Mouse (Mus musculus): ENCODE data around the gene Kif24. TPM values are rescaled to one million over a fixed set of nuclear protein-coding genes. Genes with fewer than 3 reads are reported as not detected.

The Kif24 gene
- total RNA-seq (2021), result 1 to 10 TPM; 1.2 to 1.3 TPM
- long read RNA-seq, experiment 1, result 0 reads
- long read RNA-seq, experiment 2, result 0 reads

GRCm38 (mm10) chr4:41464345-41465286 is at the start of gene Kif24, which contains the start of gene Nudt2:
Kif24 (minus strand) TSS chr4:41464887.
Nudt2 (plus strand) TSS chr4:41465151.
- H3K27ac ChIP-seq, result peak within 1 kb of the TSS; percentile 83
- TF ChIP-seq CTCF (conservative IDR thresholded peaks at IDR 0.05), result 0 out of 2 replicates have a peak, but pooled peaks have one; percentile 3
- peak; percentile 98 to 99 for DNase-seq (ENCODE audit: low spot score in 2 of 2)
- H3K4me3 ChIP-seq, result peak within 1 kb of the TSS; percentile 70

GRCm38 (mm10) chr4:41513714-41514113 is 49.0 kb upstream of the Kif24 start:
- no peak for DNase-seq (ENCODE audit: low spot score in 2 of 2)
- no peak overlapping the region for H3K27ac ChIP-seq
- no peak overlapping the region for H3K4me3 ChIP-seq
- no peak for TF ChIP-seq CTCF (conservative IDR thresholded peaks at IDR 0.05)

GRCm38 (mm10) chr4:41513309-41513708 is 48.6 kb upstream of the Kif24 start:
- TF ChIP-seq CTCF (conservative IDR thresholded peaks at IDR 0.05), result no peak
- Histone ChIP-seq H3K4me3 (no peak overlapping the region), H3K27ac (no peak overlapping the region)
- DNase-seq (ENCODE audit: low spot score in 2 of 2), result no peak

- no peak for DNase-seq (ENCODE audit: low spot score in 2 of 2)
- Histone ChIP-seq H3K4me3 (no peak overlapping the region), H3K27ac (no peak overlapping the region)
- TF ChIP-seq CTCF (conservative IDR thresholded peaks at IDR 0.05), result no peak
These were observed 43.3 kb upstream of the Kif24 start for GRCm38 (mm10) chr4:41507998-41508397.

GRCm38 (mm10) chr4:41507326-41507924 is 42.7 kb upstream of the Kif24 start:
- Histone ChIP-seq H3K4me3 (peak overlapping the region; percentile 60), H3K27ac (peak overlapping the region; percentile 87)
- no peak for DNase-seq (ENCODE audit: low spot score in 2 of 2)
- no peak for TF ChIP-seq CTCF (conservative IDR thresholded peaks at IDR 0.05)

GRCm38 (mm10) chr4:41506906-41507305 is 42.2 kb upstream of the Kif24 start:
- peak overlapping the region; percentile 87 for H3K27ac ChIP-seq
- TF ChIP-seq CTCF (conservative IDR thresholded peaks at IDR 0.05), result peak; percentile 57
- DNase-seq (ENCODE audit: low spot score in 2 of 2), result peak; percentile 84 to 85
- peak overlapping the region; percentile 60 for H3K4me3 ChIP-seq

- H3K27ac ChIP-seq, result peak overlapping the region; percentile 87
- DNase-seq (ENCODE audit: low spot score in 2 of 2), result peak in 1 of 2 experiments; percentile 69
- H3K4me3 ChIP-seq, result peak overlapping the region; percentile 60; the same call in 1 of the 2 replicates
- TF ChIP-seq CTCF (conservative IDR thresholded peaks at IDR 0.05), result peak; percentile 83
These were observed 41.5 kb upstream of the Kif24 start for GRCm38 (mm10) chr4:41506156-41506555.

GRCm38 (mm10) chr4:41505131-41505551 is 40.5 kb upstream of the Kif24 start:
- peak; percentile 67 for TF ChIP-seq CTCF (conservative IDR thresholded peaks at IDR 0.05)
- DNase-seq (ENCODE audit: low spot score in 2 of 2), result no peak
- H3K27ac ChIP-seq, result no peak overlapping the region
- H3K4me3 ChIP-seq, result no peak overlapping the region

- TF ChIP-seq CTCF (conservative IDR thresholded peaks at IDR 0.05), result peak; percentile 69
- no peak for DNase-seq (ENCODE audit: low spot score in 2 of 2)
- H3K4me3 ChIP-seq, result no peak overlapping the region
These were observed 39.6 kb upstream of the Kif24 start for GRCm38 (mm10) chr4:41504325-41504724.

GRCm38 (mm10) chr4:41502986-41503412 is 38.3 kb upstream of the Kif24 start, which contains the start of gene AI464131:
AI464131 (minus strand) TSS chr4:41503076.
- Histone ChIP-seq H3K4me3 (peak within 1 kb of the TSS; percentile 55), H3K27ac (peak within 1 kb of the TSS; percentile 83)
- TF ChIP-seq CTCF (conservative IDR thresholded peaks at IDR 0.05), result peak; percentile 39
- DNase-seq (ENCODE audit: low spot score in 2 of 2), result peak; percentile 92 to 96

More at GRCm38 (mm10) chr4:41504325-41504724, 39.6 kb upstream of the Kif24 start:
- H3K27ac ChIP-seq, result no peak overlapping the region

- no peak for DNase-seq (ENCODE audit: low spot score in 2 of 2)
- Histone ChIP-seq H3K4me3 (peak overlapping the region; percentile 55), H3K27ac (peak overlapping the region; percentile 83)
- no peak for TF ChIP-seq CTCF (conservative IDR thresholded peaks at IDR 0.05)
These were observed 37.7 kb upstream of the Kif24 start for GRCm38 (mm10) chr4:41502171-41502940.

- DNase-seq (ENCODE audit: low spot score in 2 of 2), result no peak
- Histone ChIP-seq H3K4me3 (peak overlapping the region; percentile 55; the same call in 1 of the 2 replicates), H3K27ac (peak overlapping the region; percentile 83)
- no peak for TF ChIP-seq CTCF (conservative IDR thresholded peaks at IDR 0.05)
These were observed 36.1 kb upstream of the Kif24 start for GRCm38 (mm10) chr4:41500787-41501186.
